Mouse (Mus musculus): ENCODE results near the gene Ift20. TPM values are rescaled to one million over a fixed set of nuclear protein-coding genes. Genes with fewer than 3 reads are reported as not detected.
"Not testable (repeated sequence)": the region's sequence is repeated elsewhere in the genome, so short reads cannot be mapped to it uniquely, and the experiment has no call there.

Ift20 gene
- polyA plus RNA-seq, 1 experiment: 53.9 TPM

GRCm38 (mm10) chr11:78530001-78530400 lies 6.2 kb upstream of the Ift20 start:
- Histone ChIP-seq H3K4me2 (ENCODE audit: low read depth) (no peak overlapping the region), H3K79me2 (ENCODE audit: control insufficient read depth, insufficient read depth) (peaks cover 46% of the 10 kb centered on the region), H3ac (ENCODE audit: control insufficient read depth, insufficient read length) (no peak overlapping the region), H3K36me3 (ENCODE audit: control insufficient read depth, insufficient read depth) (peaks cover 33% of the 10 kb centered on the region), H3K4me3 (no peak overlapping the region), H3K27me3 (ENCODE audit: control insufficient read depth, insufficient read depth, insufficient read length) (no peaks in the 10 kb centered on the region)
- TF ChIP-seq TCF12 (IDR thresholded peaks at IDR 0.05; ENCODE audit: insufficient read depth, poor library complexity, severe bottlenecking): no peak
- no peak for TF ChIP-seq MYOG (IDR thresholded peaks at IDR 0.05; ENCODE audit: control insufficient read depth in 1 of 3, insufficient read depth in 1 of 3, insufficient read length in 2 of 3, low read depth in 2 of 3)
- no peak for TF ChIP-seq POLR2AphosphoS2 (IDR thresholded peaks at IDR 0.05; ENCODE audit: insufficient read length, low read depth)
- TF ChIP-seq TCF3 (IDR thresholded peaks at IDR 0.05; ENCODE audit: insufficient read length, low read depth): no peak
- TF ChIP-seq POLR2A (IDR thresholded peaks at IDR 0.05; ENCODE audit: insufficient read length, low read depth): no peak
- TF ChIP-seq SRF (IDR thresholded peaks at IDR 0.05; ENCODE audit: control insufficient read depth, insufficient read length, low read depth): no peak
- TF ChIP-seq MAX (IDR thresholded peaks at IDR 0.05; ENCODE audit: low read depth): no peak
- TF ChIP-seq REST (IDR thresholded peaks at IDR 0.05; ENCODE audit: insufficient read depth, insufficient read length): no peak

- peaks cover 24% of the 10 kb centered on the region for H3K36me3 ChIP-seq (ENCODE audit: control insufficient read depth, insufficient read depth)
Measured at GRCm38 (mm10) chr11:78531046-78531445, 5.1 kb upstream of the Ift20 start.

GRCm38 (mm10) chr11:78531515-78531914 lies 4.6 kb upstream of the Ift20 start:
- not testable (repeated sequence) for H3ac ChIP-seq (ENCODE audit: control insufficient read depth, insufficient read length); H3K4me2 ChIP-seq (ENCODE audit: low read depth); H3K4me3 ChIP-seq; H3K27me3 ChIP-seq (ENCODE audit: control insufficient read depth, insufficient read depth, insufficient read length)
- H3K79me2 ChIP-seq (ENCODE audit: control insufficient read depth, insufficient read depth): peaks cover 54% of the 10 kb centered on the region
- H3K36me3 ChIP-seq (ENCODE audit: control insufficient read depth, insufficient read depth): peaks cover 19% of the 10 kb centered on the region

More at GRCm38 (mm10) chr11:78531046-78531445, 5.1 kb upstream of the Ift20 start:
- TF ChIP-seq USF1 (IDR thresholded peaks at IDR 0.05; ENCODE audit: low read depth): no peak
- TF ChIP-seq MYOD1 (IDR thresholded peaks at IDR 0.05; ENCODE audit: control insufficient read depth in 1 of 3, insufficient read length in 2 of 3, low read depth in 2 of 3): no peak
- no peak for TF ChIP-seq MAX (IDR thresholded peaks at IDR 0.05; ENCODE audit: low read depth)
- no peak for TF ChIP-seq TCF3 (IDR thresholded peaks at IDR 0.05; ENCODE audit: insufficient read length, low read depth)
- TF ChIP-seq TCF12 (IDR thresholded peaks at IDR 0.05; ENCODE audit: insufficient read depth, poor library complexity, severe bottlenecking): no peak
- no peak for TF ChIP-seq CEBPB (IDR thresholded peaks at IDR 0.05; ENCODE audit: insufficient read depth, poor library complexity, severe bottlenecking)
- no peak for TF ChIP-seq POLR2AphosphoS2 (IDR thresholded peaks at IDR 0.05; ENCODE audit: insufficient read length, low read depth)
- TF ChIP-seq REST (IDR thresholded peaks at IDR 0.05; ENCODE audit: insufficient read depth, insufficient read length): no peak
- no peak for TF ChIP-seq E2F4 (IDR thresholded peaks at IDR 0.05; ENCODE audit: insufficient read depth)
- TF ChIP-seq SRF (IDR thresholded peaks at IDR 0.05; ENCODE audit: control insufficient read depth, insufficient read length, low read depth): no peak
- TF ChIP-seq MYOG (IDR thresholded peaks at IDR 0.05; ENCODE audit: control insufficient read depth in 1 of 3, insufficient read depth in 1 of 3, insufficient read length in 2 of 3, low read depth in 2 of 3): no peak
- TF ChIP-seq POLR2A (IDR thresholded peaks at IDR 0.05; ENCODE audit: insufficient read length, low read depth): no peak
- H3K27me3 ChIP-seq (ENCODE audit: control insufficient read depth, insufficient read depth, insufficient read length): no peaks in the 10 kb centered on the region
- H3K79me2 ChIP-seq (ENCODE audit: control insufficient read depth, insufficient read depth): peaks cover 52% of the 10 kb centered on the region
- H3K4me3 ChIP-seq: no peak overlapping the region
- H3ac ChIP-seq (ENCODE audit: control insufficient read depth, insufficient read length): no peak overlapping the region
- H3K4me2 ChIP-seq (ENCODE audit: low read depth): no peak overlapping the region

GRCm38 (mm10) chr11:78534516-78534915 lies 1.6 kb upstream of the Ift20 start:
- no peaks in the 10 kb centered on the region for H3K27me3 ChIP-seq (ENCODE audit: control insufficient read depth, insufficient read depth, insufficient read length)
- H3K4me2 ChIP-seq (ENCODE audit: low read depth): peak overlapping the region; percentile 71
- peaks cover 3% of the 10 kb centered on the region for H3K36me3 ChIP-seq (ENCODE audit: control insufficient read depth, insufficient read depth)
- no peak overlapping the region for H3ac ChIP-seq (ENCODE audit: control insufficient read depth, insufficient read length)
- no peak for TF ChIP-seq E2F4 (IDR thresholded peaks at IDR 0.05; ENCODE audit: insufficient read depth)
- no peak for TF ChIP-seq MAX (IDR thresholded peaks at IDR 0.05; ENCODE audit: low read depth)
- no peak for TF ChIP-seq REST (IDR thresholded peaks at IDR 0.05; ENCODE audit: insufficient read depth, insufficient read length)
- no peak for TF ChIP-seq POLR2AphosphoS2 (IDR thresholded peaks at IDR 0.05; ENCODE audit: insufficient read length, low read depth)
- no peak for TF ChIP-seq CEBPB (IDR thresholded peaks at IDR 0.05; ENCODE audit: insufficient read depth, poor library complexity, severe bottlenecking)
- TF ChIP-seq USF1 (IDR thresholded peaks at IDR 0.05; ENCODE audit: low read depth): no peak
- no peak for TF ChIP-seq MYOD1 (IDR thresholded peaks at IDR 0.05; ENCODE audit: control insufficient read depth in 1 of 3, insufficient read length in 2 of 3, low read depth in 2 of 3)
- TF ChIP-seq TCF3 (IDR thresholded peaks at IDR 0.05; ENCODE audit: insufficient read length, low read depth): no peak
- TF ChIP-seq POLR2A (IDR thresholded peaks at IDR 0.05; ENCODE audit: insufficient read length, low read depth): no peak
- TF ChIP-seq TCF12 (IDR thresholded peaks at IDR 0.05; ENCODE audit: insufficient read depth, poor library complexity, severe bottlenecking): no peak
- TF ChIP-seq SRF (IDR thresholded peaks at IDR 0.05; ENCODE audit: control insufficient read depth, insufficient read length, low read depth): no peak
- TF ChIP-seq MYOG (IDR thresholded peaks at IDR 0.05; ENCODE audit: control insufficient read depth in 1 of 3, insufficient read depth in 1 of 3, insufficient read length in 2 of 3, low read depth in 2 of 3): no peak
- peak overlapping the region; percentile 96 for H3K4me3 ChIP-seq
- H3K79me2 ChIP-seq (ENCODE audit: control insufficient read depth, insufficient read depth): peaks cover 84% of the 10 kb centered on the region

GRCm38 (mm10) chr11:78535376-78536079 lies 633 bp upstream of the Ift20 start:
- peak; percentile 47 for TF ChIP-seq USF1 (IDR thresholded peaks at IDR 0.05; ENCODE audit: low read depth)
- TF ChIP-seq MYOG (IDR thresholded peaks at IDR 0.05; ENCODE audit: control insufficient read depth in 1 of 3, insufficient read depth in 1 of 3, insufficient read length in 2 of 3, low read depth in 2 of 3): no peak

More at GRCm38 (mm10) chr11:78535376-78536079, 633 bp upstream of the Ift20 start:
- Histone ChIP-seq H3K79me2 (ENCODE audit: control insufficient read depth, insufficient read depth) (peaks cover 84% of the 10 kb centered on the region), H3ac (ENCODE audit: control insufficient read depth, insufficient read length) (peak overlapping the region; percentile 59), H3K36me3 (ENCODE audit: control insufficient read depth, insufficient read depth) (peaks cover 10% of the 10 kb centered on the region), H3K4me2 (ENCODE audit: low read depth) (peak overlapping the region; percentile 71), H3K27me3 (ENCODE audit: control insufficient read depth, insufficient read depth, insufficient read length) (no peaks in the 10 kb centered on the region), H3K4me3 (peak overlapping the region; percentile 96)

Data from myocyte (in vitro differentiated cells).